Mouse (Mus musculus) bone marrow, adult 2 months (tissue): ENCODE measurements around the gene Defa25. TPM values are rescaled to one million over a fixed set of nuclear protein-coding genes. Genes with fewer than 3 reads are reported as not detected.
"Not testable (repeated sequence)": the region's sequence is repeated elsewhere in the genome, so short reads cannot be mapped to it uniquely, and the experiment has no call there.

ENCODE experiments used
- H3K27ac ChIP-seq: fragments of 200-500 bp; 2 replicates; pipeline ENCODE4 v1.5.1; 2012; ENCODE audit warnings: low read depth, mild to moderate bottlenecking, control low read depth, inconsistent platforms, low read length; ENCODE audit not compliant: control insufficient read depth, poor library complexity, insufficient read depth
- H3K4me1 ChIP-seq: fragments of 200-500 bp; 2 replicates; pipeline ENCODE4 v1.6.1; 2011; ENCODE audit warnings: low read length; ENCODE audit not compliant: control insufficient read depth, insufficient read depth
- H3K4me3 ChIP-seq: fragments of 200-500 bp; replicated peaks from 2 replicates; pipeline ENCODE3; 2011; ENCODE audit warnings: mild to moderate bottlenecking, low read depth, low read length, control low read depth; ENCODE audit not compliant: control insufficient read depth
- CTCF ChIP-seq: fragments of 200-500 bp; IDR thresholded peaks from 2 replicates; pipeline ENCODE4 v1.5.1; 2011; ENCODE audit warnings: low read length, control low read depth; ENCODE audit not compliant: control insufficient read depth, insufficient read depth
- POLR2A ChIP-seq: fragments of 200-500 bp; IDR thresholded peaks from 2 replicates; pipeline ENCODE4 v1.6.1; 2011; ENCODE audit warnings: low read depth, mild to moderate bottlenecking, control low read depth, low read length, borderline replicate concordance; ENCODE audit not compliant: control insufficient read depth
- WGBS: fragments of 180-500 bp; shearing (Covaris S2); methylation state at CpG from one replicate; pipeline ENCODE4 v1.1.7; 2018; 5-methylcytosine and 5-hydroxymethylcytosine counted together
- polyA plus RNA-seq: library from polyadenylated mRNA; stranded (reverse); fragments of >200 nt; gene quantifications from 2 replicates; pipeline ENCODE4 v1.2.4, GENCODE M21; 2011; ENCODE audit warnings: low replicate concordance; ENCODE audit not compliant: missing spikeins, insufficient read depth, insufficient read length

The Defa25 gene
- not detected in 2 replicates for polyA plus RNA-seq

DNA sequence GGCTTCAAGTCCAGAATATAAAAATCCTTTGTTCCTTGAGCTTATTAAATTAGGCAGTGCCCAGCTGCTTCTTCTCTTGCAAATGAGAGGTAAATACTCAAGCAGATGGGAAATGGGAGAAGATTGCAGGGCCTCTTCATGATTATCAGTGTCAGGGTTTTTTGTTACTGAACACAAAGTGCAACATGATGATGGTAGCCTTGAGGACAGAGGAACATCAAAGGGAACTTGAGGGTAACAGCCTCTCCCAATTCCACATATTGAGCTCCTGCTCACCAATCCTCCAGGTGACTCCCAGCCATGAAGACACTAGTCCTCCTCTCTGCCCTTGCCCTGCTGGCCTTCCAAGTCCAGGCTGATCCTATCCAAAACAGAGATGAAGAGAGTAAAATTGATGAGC is at the start of gene Defa25:
Gene Defa25 (plus strand): TSS at position 301 of the 400 bp plus-strand sequence.
- not testable (repeated sequence) for H3K27ac ChIP-seq, H3K4me1 ChIP-seq, H3K4me3 ChIP-seq

DNA sequence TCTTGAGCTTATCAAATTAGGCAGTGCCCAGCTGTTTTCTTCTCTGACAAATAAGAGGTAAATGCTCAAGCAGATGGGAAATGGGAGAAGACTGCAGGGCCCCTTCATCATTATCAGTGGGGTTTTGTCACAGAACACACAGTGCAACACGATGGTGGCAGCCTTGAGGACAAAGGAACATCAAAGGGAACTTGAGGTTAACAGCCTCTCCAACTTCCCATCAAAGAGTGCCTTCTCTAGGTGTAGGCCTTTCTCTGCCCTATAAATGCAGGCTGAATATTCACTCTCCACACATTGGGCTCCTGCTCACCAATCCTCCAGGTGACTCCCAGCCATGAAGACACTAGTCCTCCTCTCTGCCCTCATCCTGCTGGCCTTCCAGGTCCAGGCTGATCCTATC is 29.5 kb upstream of the Defa25 start, which contains the start of gene Defa23:
Gene Defa23 (plus strand): TSS at position 301 of the 400 bp plus-strand sequence.
- no CpG with 5 or more reads among the region's 1 CpGs for WGBS
- not testable (repeated sequence) for H3K27ac ChIP-seq, H3K4me1 ChIP-seq, H3K4me3 ChIP-seq

DNA sequence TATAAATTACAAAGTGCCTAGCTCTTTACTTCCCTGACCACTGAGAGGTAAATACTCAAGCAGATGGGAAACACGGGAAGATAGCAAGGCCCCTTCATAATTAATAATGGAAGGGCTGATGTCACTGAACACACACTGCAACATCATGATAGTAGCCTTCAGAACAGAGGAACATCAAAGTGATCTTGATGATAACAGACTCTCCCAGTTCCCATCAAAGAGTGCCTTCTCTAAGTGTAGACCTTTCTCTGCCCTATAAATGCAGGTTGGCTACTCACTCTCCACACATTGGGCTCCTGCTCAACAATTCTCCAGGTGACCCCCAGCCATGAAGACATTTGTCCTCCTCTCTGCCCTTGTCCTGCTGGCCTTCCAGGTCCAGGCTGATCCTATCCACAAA is 19.5 kb upstream of the Defa25 start, which contains the start of gene Defa35:
Gene Defa35 (plus strand): TSS at position 301 of the 400 bp plus-strand sequence.
- H3K4me3 ChIP-seq, H3K27ac ChIP-seq, H3K4me1 ChIP-seq: not testable (repeated sequence)
- 78% methylated on average over 1 of the region's 1 CpGs for WGBS

DNA sequence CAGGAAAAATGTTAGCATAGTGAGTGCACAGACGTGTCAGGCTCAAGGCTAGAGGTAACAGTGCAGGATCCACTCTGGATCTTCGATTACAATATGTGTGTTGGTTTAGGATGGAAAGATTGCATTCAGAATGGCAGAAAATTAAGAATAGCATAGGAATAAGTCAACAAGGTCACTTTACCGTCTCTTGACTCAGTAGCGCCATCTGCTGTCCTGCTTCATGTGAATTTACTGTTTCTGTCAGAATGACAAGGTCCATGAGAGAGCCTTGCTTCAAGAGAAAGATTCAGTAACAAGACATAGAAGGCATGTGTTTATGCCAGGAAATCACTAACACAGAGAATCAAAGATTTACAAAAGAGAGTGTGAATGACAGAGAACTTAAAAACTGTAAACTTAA is 8.9 kb downstream of the Defa25 start:
- 34% methylated on average over 4 of the region's 4 CpGs for WGBS
- Histone ChIP-seq H3K4me1 (no peaks in the 10 kb centered on the region), H3K27ac (no peak overlapping the region), H3K4me3 (no peak overlapping the region)
- TF ChIP-seq POLR2A: no peak
- no peak for TF ChIP-seq CTCF

DNA sequence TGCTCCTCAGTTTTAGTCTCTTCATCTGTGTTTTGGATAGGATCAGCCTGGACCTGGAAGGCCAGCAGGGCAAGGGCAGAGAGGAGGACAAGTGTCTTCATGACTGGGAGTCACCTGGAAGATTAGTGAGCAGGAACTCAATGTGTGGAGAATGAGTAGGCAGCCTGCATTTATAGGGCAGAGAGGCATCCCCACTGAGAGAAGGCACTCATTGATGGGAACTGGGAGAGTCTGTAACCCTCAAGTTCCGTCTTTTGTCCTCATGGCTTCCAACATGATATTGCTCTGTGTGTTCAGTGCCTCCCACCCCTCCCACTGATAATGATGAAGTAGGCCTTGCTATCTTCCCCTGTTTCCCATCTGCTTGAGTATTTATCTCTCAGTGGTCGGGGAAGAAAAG is 11.7 kb downstream of the Defa25 start, which contains the start of gene Gm14851:
Gene Gm14851 (minus strand): TSS at position 101 of the 400 bp plus-strand sequence.
- not testable (repeated sequence) for H3K4me3 ChIP-seq, H3K27ac ChIP-seq, H3K4me1 ChIP-seq
- WGBS: 88% methylated on average over 1 of the region's 2 CpGs

DNA sequence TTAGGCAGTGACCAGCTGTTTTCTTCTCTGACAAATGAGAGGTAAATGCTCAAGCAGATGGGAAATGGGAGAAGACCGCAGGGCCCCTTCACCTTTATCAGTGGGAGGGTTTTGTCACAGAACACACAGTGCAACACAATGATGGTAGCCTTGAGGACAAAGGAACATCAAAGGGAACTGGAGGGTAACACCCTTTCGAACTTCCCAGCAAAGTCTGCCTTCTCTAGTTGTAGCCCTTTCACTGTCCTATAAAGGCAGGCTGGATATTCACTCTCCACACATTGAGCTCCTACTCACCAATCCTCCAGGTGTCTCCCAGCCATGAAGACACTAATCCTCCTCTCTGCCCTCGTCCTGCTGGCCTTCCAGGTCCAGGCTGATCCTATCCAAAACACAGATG is 50.1 kb downstream of the Defa25 start, which contains the start of gene Defa30:
Gene Defa30 (plus strand): TSS at position 301 of the 400 bp plus-strand sequence.
- not testable (repeated sequence) for H3K27ac ChIP-seq, H3K4me3 ChIP-seq, H3K4me1 ChIP-seq
- WGBS: 48% methylated on average over 3 of the region's 3 CpGs

Other genes starting within 250 kb of the Defa25 start
- not detected in 2 replicates for gene Defb33, start 191.8 kb upstream of the Defa25 start, polyA plus RNA-seq
- gene Gm15056, start 181.8 kb upstream of the Defa25 start, polyA plus RNA-seq: not detected in 2 replicates
- not detected in 2 replicates for gene Gm6040, start 162.4 kb upstream of the Defa25 start, polyA plus RNA-seq
- gene AY761185, start 139.7 kb upstream of the Defa25 start, polyA plus RNA-seq: not detected in 2 replicates
- gene Defa21, start 58.9 kb upstream of the Defa25 start, polyA plus RNA-seq: not detected in 2 replicates
- not detected in 2 replicates for gene Defa23, start 29.4 kb upstream of the Defa25 start, polyA plus RNA-seq
- gene Defa35, start 19.4 kb upstream of the Defa25 start, polyA plus RNA-seq: not detected in 2 replicates
- not detected in 2 replicates for gene Gm14851, start 11.6 kb downstream of the Defa25 start, polyA plus RNA-seq
- not detected in 2 replicates for gene Defa30, start 50.2 kb downstream of the Defa25 start, polyA plus RNA-seq
- not detected in 2 replicates for gene Defa22, start 77.8 kb downstream of the Defa25 start, polyA plus RNA-seq
- gene Defa31, start 107.2 kb downstream of the Defa25 start, polyA plus RNA-seq: not detected in 2 replicates
- gene Gm15293, start 117.1 kb downstream of the Defa25 start, polyA plus RNA-seq: not detected in 2 replicates
- gene Gm15292, start 165.3 kb downstream of the Defa25 start, polyA plus RNA-seq: not detected in 2 replicates
- gene Defa27, start 231.1 kb downstream of the Defa25 start, polyA plus RNA-seq: not detected in 2 replicates
- gene Defa29, start 242.6 kb downstream of the Defa25 start, polyA plus RNA-seq: not detected in 2 replicates